Mouse (Mus musculus) right cerebral cortex, postnatal 25 days (tissue): ENCODE data around the gene Mob1b.

Experiments used
- DNase-seq: peaks from one replicate; pipeline ENCODE4 v3.0.0; 2022

Gene Mob1b

DNA sequence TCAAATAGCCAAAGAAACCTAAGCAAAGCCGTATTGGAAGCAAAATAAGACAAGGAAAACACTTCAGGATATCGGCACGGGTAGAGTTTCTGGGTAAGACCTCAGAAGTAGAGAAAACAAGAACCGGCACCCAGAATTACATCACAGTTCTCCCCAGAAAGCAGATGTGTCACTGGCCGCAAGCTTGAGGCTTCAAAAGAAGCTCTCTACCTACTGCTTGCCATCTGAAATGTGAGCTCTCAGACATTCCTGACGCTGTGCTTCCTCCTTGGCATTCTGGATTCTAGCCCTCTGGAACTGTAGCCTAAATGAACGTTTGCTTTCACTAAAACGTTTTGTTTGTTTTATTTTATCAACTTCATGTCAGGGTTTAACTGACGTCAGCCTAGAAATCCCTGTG, 70.0 kb downstream of the Mob1b start:
- DNase-seq, result no peak

DNA sequence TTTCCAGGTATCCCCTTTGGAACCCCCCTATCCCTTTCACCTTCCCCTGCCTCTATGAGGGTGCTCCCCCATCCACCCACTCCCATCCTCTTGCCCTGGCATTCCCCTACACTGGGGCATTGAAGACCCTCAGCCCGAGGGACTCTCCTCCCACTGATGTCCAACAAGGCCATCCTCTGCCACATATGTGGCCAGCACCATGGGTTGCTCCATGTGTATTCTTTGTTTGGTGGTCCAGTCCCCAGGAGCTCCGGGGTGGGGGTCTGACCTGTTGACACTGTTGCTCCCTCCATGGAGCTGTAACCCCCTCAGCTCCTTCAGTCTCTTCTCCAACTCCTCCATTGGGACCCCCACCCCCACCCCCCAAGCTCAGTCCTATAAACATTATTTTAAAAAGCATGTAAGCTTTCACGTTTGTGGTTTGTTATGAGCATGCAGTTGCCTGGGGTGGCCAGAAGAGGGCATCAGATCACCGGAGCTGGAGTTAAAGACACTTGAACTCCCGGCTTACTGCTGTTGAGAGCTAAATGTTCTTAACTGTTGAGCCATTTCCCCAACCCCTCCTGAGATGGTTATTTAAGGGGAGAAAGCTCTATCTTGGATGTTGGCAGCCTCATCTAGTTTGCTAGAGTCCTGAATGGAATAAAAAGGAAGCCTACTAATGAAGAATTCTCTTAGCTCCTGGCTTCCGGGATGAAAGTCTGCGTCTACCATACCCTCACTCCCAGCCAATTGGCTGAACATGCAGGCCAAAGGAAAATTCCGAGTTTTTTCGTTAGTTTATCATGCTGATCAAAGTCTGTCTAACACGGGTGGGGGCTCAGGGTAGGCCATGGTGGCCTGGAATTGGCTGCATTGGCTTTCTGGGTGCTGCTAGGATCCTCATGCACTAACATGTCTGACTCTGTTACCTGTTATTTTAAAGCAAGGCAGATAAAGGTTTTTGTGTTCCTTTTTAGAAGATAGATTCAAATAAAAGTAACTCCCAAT, 70.9 kb downstream of the Mob1b start:
- no peak for DNase-seq

- no peak for DNase-seq
These were observed 73.0 kb downstream of the Mob1b start for GRCm38 (mm10) chr5:88793676-88794075.

- DNase-seq, result no peak
These were observed 75.4 kb downstream of the Mob1b start for GRCm38 (mm10) chr5:88795910-88796584.

- DNase-seq, result no peak
These were observed 75.9 kb downstream of the Mob1b start for GRCm38 (mm10) chr5:88796588-88796987.

DNA sequence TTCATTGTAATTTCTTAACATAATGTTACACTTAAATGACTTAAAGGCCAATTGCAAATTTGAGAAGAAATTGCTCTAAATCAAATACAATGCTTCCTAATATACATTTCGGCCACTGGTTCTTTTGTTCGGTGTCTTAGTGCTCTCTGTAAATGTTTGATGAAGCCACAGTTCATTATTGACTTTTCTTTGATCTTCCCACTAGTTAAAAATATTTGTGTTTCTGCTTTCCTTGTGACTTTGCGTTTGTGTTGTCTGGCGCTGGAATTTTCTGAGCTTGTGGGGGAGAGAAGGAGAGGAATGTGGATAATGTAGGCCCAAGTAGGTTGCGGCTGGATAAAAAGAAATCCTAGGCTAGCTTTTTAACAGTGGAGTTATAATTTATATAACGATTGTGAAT, 76.5 kb downstream of the Mob1b start:
- DNase-seq, result no peak

DNA sequence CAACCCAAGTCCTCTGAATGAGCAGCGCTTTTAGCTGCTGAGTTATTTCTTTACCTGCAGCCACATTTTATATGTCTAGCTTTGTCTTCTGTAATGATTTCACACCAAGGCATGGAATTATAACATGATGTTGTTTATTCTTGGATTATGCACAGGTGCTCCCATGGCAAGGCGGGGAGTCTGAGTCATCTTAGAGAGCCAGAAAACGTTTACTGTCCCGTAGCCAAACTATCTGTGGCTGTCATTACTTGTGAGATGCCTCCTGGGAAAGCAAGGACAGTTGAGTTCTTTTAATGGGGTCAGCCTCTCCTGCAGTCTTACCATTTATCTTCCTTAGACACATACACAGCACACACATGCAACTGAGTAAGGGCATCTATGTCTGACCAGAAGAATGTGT, 85.0 kb downstream of the Mob1b start:
- DNase-seq, result no peak

GRCm38 (mm10) chr5:88806278-88806677, 85.6 kb downstream of the Mob1b start:
- no peak for DNase-seq

DNA sequence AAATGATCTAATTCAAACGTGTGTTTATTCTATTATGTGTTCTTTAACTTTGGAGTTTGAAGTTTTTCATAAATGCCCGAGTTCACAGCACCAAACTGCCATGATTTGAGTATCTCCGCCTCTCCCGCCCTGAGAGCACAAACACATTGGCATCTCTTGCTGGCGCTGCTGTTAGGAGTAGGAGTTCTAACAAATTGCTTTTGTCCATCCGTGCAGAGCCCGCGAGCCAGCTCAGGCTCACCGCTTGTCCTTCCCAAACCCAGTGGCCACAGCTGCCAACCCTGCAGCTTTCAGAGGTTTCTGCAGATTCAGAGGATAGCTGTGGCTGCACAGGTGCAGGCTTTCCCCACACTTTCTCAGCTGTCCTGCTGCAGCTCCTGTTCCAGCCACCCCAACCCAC, 86.7 kb downstream of the Mob1b start:
- DNase-seq, result no peak

DNA sequence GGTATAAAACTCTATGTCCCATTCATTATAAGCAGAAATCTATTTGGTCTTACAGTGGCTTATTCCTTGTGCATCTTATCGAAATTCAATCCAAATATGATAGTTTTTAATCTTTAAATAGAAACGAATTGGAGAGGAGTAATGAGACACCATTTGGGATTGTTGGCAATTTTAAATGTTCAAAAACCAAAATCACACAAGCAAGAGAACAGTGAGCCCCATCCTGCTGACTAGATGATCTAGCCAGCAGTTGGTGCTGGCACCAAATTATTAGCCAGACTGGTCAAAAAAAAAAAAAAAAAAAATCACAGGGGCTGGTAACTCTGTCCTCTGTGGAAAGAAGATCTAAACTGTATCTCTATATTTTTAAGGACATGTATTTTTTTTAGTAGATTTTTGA, 92.5 kb downstream of the Mob1b start:
- DNase-seq, result no peak
